Mouse (Mus musculus): ENCODE data around the gene Foxred1.

Foxred1 gene

GRCm38 (mm10) chr9:35156002-35156710 lies 54.7 kb downstream of the Foxred1 start:
- in situ Hi-C loops (cut with MboI, MseI): no loop called here
